Mouse (Mus musculus): ENCODE measurements at regions not wholly inside any gene's neighbourhood (a gene's known extent, or its start where the extent isn't known, plus 50 kb on each side); places are given as distances from the start of the nearest gene placed in this dataset.

DNA sequence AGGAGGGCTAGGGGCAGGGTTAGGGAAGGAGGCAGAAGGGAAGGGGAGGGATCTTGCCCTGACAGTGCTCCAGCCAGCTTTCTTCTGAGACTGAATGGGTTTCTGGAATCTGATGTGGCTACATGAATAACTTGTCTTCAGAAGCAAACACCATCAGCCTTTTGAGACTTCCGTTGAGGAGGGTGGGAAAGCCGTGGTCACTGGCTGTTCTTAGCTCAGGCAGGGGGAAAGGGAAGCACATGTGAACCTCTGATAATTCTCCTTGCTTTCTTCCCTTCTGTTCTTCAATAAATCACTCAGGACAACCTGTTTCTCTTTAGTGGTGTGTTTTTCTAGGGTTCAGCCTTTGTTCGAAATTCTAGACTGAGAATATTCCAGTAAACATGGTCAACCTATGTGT is 148.9 kb downstream of the Bcl11a start:
- no peak for DNase-seq (ENCODE audit: low spot score)
- Histone ChIP-seq H3K9me3 (no peaks in the 10 kb centered on the region), H3K36me3 (replicated peaks) (no peaks in the 10 kb centered on the region), H3K4me3 (no peak overlapping the region), H3K27me3 (replicated peaks; ENCODE audit: low read depth, poor library complexity, severe bottlenecking) (0 out of 2 replicates have a peak, but pooled peaks cover 6% of the 10 kb centered on the region), H3K27ac (replicated peaks) (no peak overlapping the region), H3K4me1 (0 out of 2 replicates have a peak, but pooled peaks cover 3% of the 10 kb centered on the region)
- WGBS, result 86% methylated on average over 3 of the region's 3 CpGs

GRCm38 (mm10) chr11:24233376-24233775 is 155.5 kb downstream of the Bcl11a start:
- Histone ChIP-seq H3K9me3 (no peaks in the 10 kb centered on the region), H3K4me1 (peaks cover 33% of the 10 kb centered on the region), H3K4me3 (no peak overlapping the region), H3K27me3 (replicated peaks; ENCODE audit: low read depth, poor library complexity, severe bottlenecking) (no peaks in the 10 kb centered on the region), H3K27ac (replicated peaks) (no peak overlapping the region), H3K36me3 (replicated peaks) (no peaks in the 10 kb centered on the region)
- WGBS, result 80% methylated on average over 11 of the region's 11 CpGs
- no peak for DNase-seq (ENCODE audit: low spot score)

- Histone ChIP-seq H3K27ac (replicated peaks) (peak overlapping the region; percentile 59; the same call in 1 of the 2 replicates), H3K36me3 (replicated peaks) (no peaks in the 10 kb centered on the region), H3K27me3 (replicated peaks; ENCODE audit: low read depth, poor library complexity, severe bottlenecking) (no peaks in the 10 kb centered on the region), H3K4me1 (peaks cover 33% of the 10 kb centered on the region), H3K9me3 (no peaks in the 10 kb centered on the region), H3K4me3 (no peak overlapping the region)
- WGBS, result 31% methylated on average over 9 of the region's 9 CpGs
- DNase-seq (ENCODE audit: low spot score), result peak; percentile 54
These were observed 156.0 kb downstream of the Bcl11a start for GRCm38 (mm10) chr11:24233821-24234220.

GRCm38 (mm10) chr11:24234422-24234821 is 156.6 kb downstream of the Bcl11a start:
- peak overlapping the region; percentile 40; the same call in 1 of the 2 replicates for H3K27ac ChIP-seq (replicated peaks)
- 48% methylated on average over 3 of the region's 3 CpGs for WGBS
- H3K27me3 ChIP-seq (replicated peaks; ENCODE audit: low read depth, poor library complexity, severe bottlenecking), result no peaks in the 10 kb centered on the region
- peaks cover 33% of the 10 kb centered on the region for H3K4me1 ChIP-seq
- H3K36me3 ChIP-seq (replicated peaks), result no peaks in the 10 kb centered on the region
- DNase-seq (ENCODE audit: low spot score), result no peak
- H3K9me3 ChIP-seq, result no peaks in the 10 kb centered on the region
- no peak overlapping the region for H3K4me3 ChIP-seq

DNA sequence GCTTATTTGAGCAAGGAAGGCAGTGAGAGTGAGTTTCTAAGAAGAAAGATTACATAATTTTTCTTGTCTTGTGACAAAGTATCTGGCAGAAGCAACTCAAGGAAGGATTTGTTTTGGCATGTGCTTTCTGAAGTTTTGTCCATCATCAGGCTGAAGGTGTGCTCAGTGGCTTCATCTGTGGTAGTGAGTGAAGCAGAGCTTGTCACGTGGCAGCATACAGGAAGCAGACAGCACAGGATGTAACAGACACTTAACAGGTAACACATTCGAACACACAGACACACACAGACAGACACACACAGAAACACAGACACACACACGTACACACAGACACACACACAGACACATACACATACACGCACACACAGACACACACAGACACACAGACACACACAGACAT is 157.5 kb downstream of the Bcl11a start:
- no peaks in the 10 kb centered on the region for H3K36me3 ChIP-seq (replicated peaks)
- no peaks in the 10 kb centered on the region for H3K27me3 ChIP-seq (replicated peaks; ENCODE audit: low read depth, poor library complexity, severe bottlenecking)
- no peaks in the 10 kb centered on the region for H3K9me3 ChIP-seq
- H3K4me1 ChIP-seq, result peaks cover 33% of the 10 kb centered on the region
- no peak overlapping the region for H3K27ac ChIP-seq (replicated peaks)
- 90% methylated on average over 4 of the region's 4 CpGs for WGBS
- DNase-seq (ENCODE audit: low spot score), result no peak
- no peak overlapping the region for H3K4me3 ChIP-seq

DNA sequence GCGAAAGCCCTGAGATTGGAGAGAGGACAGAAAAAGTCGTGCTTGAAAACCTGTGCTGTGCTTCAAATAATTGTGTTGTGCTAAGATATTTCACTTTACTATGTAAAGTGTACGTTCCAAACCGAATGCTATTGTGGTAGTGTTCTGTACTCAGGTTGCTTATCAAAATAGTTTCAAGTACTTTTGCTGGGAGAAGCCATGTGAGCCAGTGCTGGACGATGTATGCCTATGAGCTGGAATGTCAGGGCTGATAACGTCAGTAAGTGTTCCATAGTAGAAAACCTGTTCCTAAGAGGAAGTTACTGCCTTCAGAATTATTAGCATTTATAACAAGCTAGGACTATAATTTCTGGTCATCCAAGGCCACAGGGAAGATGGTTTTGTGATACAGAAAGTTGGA is 161.8 kb downstream of the Bcl11a start:
- H3K4me1 ChIP-seq, result peaks cover 30% of the 10 kb centered on the region
- H3K27me3 ChIP-seq (replicated peaks; ENCODE audit: low read depth, poor library complexity, severe bottlenecking), result no peaks in the 10 kb centered on the region
- no peak overlapping the region for H3K27ac ChIP-seq (replicated peaks)
- WGBS, result 88% methylated on average over 6 of the region's 6 CpGs
- no peak for DNase-seq (ENCODE audit: low spot score)
- no peaks in the 10 kb centered on the region for H3K9me3 ChIP-seq
- no peaks in the 10 kb centered on the region for H3K36me3 ChIP-seq (replicated peaks)
- no peak overlapping the region for H3K4me3 ChIP-seq

- no peaks in the 10 kb centered on the region for H3K27me3 ChIP-seq (replicated peaks; ENCODE audit: low read depth, poor library complexity, severe bottlenecking)
- no peak overlapping the region for H3K27ac ChIP-seq (replicated peaks)
- H3K9me3 ChIP-seq, result no peaks in the 10 kb centered on the region; the same call in 1 of the 2 replicates
- WGBS, result 86% methylated on average over 4 of the region's 4 CpGs
- H3K4me1 ChIP-seq, result peaks cover 15% of the 10 kb centered on the region
- H3K4me3 ChIP-seq, result no peak overlapping the region
- DNase-seq (ENCODE audit: low spot score), result no peak
- no peaks in the 10 kb centered on the region for H3K36me3 ChIP-seq (replicated peaks)
These were observed 164.2 kb downstream of the Bcl11a start for GRCm38 (mm10) chr11:24242096-24242495.

DNA sequence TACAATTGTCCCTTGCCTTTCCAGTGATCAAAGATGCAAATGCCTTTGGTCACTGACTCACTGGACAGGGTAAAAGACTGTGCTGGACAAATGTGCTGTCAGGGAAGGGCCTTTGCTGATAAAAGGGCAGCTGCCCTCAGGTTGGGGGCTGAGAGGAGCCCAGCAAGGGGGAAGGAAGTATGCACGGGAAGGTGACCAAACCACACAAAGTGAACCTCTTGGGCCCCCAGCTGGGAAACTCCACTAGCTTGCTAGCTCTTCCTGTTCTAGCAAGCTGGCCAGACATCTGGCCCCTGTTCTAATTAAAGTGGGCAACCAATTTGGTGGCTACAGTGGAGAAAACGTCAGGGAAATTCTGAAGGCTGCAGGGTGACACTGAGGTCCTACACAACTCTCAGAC is 165.0 kb downstream of the Bcl11a start:
- DNase-seq (ENCODE audit: low spot score), result no peak
- peak overlapping the region; percentile 44 for H3K27ac ChIP-seq (replicated peaks)
- H3K36me3 ChIP-seq (replicated peaks), result no peaks in the 10 kb centered on the region
- WGBS, result 14% methylated on average over 2 of the region's 2 CpGs
- no peaks in the 10 kb centered on the region; the same call in 1 of the 2 replicates for H3K9me3 ChIP-seq
- H3K4me3 ChIP-seq, result no peak overlapping the region
- H3K4me1 ChIP-seq, result peaks cover 12% of the 10 kb centered on the region
- no peaks in the 10 kb centered on the region for H3K27me3 ChIP-seq (replicated peaks; ENCODE audit: low read depth, poor library complexity, severe bottlenecking)

DNA sequence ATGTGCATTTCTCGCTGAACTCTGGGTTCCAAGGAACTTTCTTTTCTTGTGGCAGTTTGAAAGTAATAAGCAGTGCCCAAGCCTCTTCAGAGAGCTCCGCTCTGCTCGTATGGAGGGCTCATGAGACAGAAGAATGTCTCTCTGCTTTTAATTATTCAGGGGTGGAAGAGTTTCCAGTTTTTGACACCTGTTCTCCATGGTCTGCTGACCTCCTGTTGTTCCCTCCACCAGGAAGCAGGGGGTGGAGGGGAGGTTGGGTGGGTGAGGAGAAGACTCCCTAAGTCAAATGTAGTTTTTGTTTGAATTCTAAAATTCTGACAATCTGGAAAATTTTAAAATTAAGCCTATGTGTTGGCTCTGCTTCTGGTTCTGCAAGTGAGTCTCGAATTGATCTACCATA is 167.5 kb downstream of the Bcl11a start:
- Histone ChIP-seq H3K4me3 (no peak overlapping the region), H3K27ac (replicated peaks) (no peak overlapping the region), H3K9me3 (no peaks in the 10 kb centered on the region; the same call in 1 of the 2 replicates), H3K36me3 (replicated peaks) (no peaks in the 10 kb centered on the region), H3K4me1 (peaks cover 30% of the 10 kb centered on the region), H3K27me3 (replicated peaks; ENCODE audit: low read depth, poor library complexity, severe bottlenecking) (no peaks in the 10 kb centered on the region)
- DNase-seq (ENCODE audit: low spot score), result no peak
- WGBS, result 80% methylated on average over 4 of the region's 4 CpGs

DNA sequence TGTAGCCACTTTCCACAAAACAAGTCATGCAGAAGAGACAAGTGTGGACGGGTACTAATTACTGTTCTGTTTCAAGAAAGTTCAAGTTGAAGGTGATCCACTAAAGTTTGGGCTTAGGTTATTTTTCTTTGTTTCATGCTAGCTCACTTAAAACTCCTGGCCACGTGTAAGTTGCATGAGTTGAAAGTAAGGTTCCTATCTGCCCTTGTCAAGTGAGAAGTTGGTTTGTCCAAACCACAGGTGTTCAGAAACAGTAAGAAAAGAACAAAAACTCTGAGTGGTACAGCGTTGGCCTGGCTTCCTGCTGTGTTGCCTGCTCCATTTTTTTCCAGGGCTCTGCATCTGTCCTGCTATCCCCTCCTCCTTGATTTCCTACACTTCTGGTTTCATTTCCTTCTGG is 168.5 kb downstream of the Bcl11a start:
- H3K27ac ChIP-seq (replicated peaks), result no peak overlapping the region

DNA sequence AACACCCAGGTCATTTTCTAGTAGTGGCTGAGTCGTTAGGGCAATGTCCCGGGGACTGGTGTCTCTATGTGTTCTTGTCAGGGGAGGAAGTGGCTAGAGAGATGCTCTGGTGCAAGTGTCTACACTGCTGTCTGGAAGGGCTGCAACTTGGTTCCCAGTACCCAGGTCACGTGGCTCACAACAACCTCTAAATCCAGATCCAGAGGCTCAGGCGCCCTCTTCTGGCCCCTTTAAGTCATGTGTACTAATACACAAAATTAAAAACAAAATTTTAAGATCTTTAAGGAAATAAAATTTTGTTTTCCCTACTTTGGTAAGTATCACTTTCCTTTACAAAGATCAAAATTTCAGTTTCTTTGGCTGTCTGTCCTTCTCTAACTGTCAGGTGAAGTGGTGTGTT is 169.4 kb downstream of the Bcl11a start:
- no peak overlapping the region for H3K4me3 ChIP-seq
- DNase-seq (ENCODE audit: low spot score), result no peak
- H3K27ac ChIP-seq (replicated peaks), result no peak overlapping the region
- WGBS, result 90% methylated on average over 4 of the region's 4 CpGs
- peaks cover 34% of the 10 kb centered on the region for H3K4me1 ChIP-seq
- no peaks in the 10 kb centered on the region for H3K27me3 ChIP-seq (replicated peaks; ENCODE audit: low read depth, poor library complexity, severe bottlenecking)
- H3K9me3 ChIP-seq, result no peaks in the 10 kb centered on the region; the same call in 1 of the 2 replicates
- H3K36me3 ChIP-seq (replicated peaks), result no peaks in the 10 kb centered on the region

More for the DNA sequence above, 168.5 kb downstream of the Bcl11a start:
- 79% methylated on average over 3 of the region's 3 CpGs for WGBS
- Histone ChIP-seq H3K9me3 (no peaks in the 10 kb centered on the region; the same call in 1 of the 2 replicates), H3K4me1 (peaks cover 34% of the 10 kb centered on the region), H3K36me3 (replicated peaks) (no peaks in the 10 kb centered on the region), H3K27me3 (replicated peaks; ENCODE audit: low read depth, poor library complexity, severe bottlenecking) (no peaks in the 10 kb centered on the region), H3K4me3 (no peak overlapping the region)
- no peak for DNase-seq (ENCODE audit: low spot score)

DNA sequence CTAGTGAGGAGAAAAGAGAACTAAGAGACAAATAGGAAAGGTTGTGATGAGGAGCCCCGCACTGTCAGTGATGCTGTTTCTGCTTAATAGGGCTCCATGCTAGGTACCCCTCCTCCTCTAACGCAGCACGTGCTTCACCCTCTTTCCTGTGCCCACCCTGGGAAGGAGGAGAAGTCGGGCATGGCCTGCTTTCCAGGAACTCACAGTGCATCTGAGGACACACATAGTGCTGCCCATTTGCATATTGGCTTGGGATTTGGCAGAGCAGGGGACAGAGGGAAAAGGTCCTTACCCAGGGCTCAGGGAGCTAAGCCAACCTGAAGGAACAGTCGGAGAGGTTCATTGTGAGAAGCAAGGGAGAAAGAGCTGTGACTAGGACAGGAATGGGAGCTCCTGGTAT is 173.7 kb downstream of the Bcl11a start:
- Histone ChIP-seq H3K36me3 (replicated peaks) (no peaks in the 10 kb centered on the region), H3K27me3 (replicated peaks; ENCODE audit: low read depth, poor library complexity, severe bottlenecking) (no peaks in the 10 kb centered on the region), H3K27ac (replicated peaks) (no peak overlapping the region), H3K4me3 (no peak overlapping the region), H3K4me1 (peaks cover 28% of the 10 kb centered on the region), H3K9me3 (no peaks in the 10 kb centered on the region; the same call in 1 of the 2 replicates)
- 60% methylated on average over 5 of the region's 5 CpGs for WGBS
- no peak for DNase-seq (ENCODE audit: low spot score)

DNA sequence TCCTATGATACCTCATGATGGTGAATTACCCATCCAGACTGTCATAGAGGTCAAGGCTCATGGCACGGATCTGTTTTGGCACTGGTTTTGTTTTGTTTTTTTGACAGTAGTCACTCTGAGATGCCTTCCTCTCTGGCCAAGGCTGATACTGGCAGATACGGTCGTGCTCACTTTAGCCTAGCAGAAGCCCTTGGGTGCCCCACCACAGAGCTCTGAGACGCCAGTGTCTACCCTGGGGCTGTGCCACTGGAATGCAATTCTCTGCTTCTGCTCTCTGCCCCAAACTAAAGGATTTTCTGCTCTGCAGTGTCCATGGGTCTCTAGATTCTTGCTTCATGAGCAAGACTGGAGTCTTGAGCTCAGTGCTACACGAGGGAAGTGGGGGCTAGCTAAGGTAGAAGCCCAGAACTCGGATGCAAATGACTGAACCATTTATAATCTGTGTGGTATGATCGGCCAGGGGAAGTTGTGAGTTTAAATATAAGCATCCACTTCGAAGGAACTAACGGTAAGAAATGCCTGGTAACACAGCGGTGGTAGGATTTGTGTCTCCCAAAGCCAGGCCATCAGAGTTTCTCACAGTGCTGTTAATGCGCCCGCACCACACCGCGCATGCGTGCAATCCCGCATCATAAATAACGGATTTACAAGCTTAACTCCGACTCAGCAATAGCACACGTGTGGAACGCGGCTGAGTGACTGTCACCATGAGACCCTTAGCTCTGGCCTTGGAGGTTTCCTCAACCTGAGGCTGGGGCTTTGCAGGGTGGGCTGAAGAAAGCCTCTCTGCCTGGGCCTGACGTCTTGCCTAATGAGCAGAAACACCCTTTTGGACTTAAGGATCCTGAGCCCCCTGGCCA is 177.6 kb downstream of the Bcl11a start:
- Histone ChIP-seq H3K4me1 (peaks cover 10% of the 10 kb centered on the region), H3K27me3 (replicated peaks; ENCODE audit: low read depth, poor library complexity, severe bottlenecking) (no peaks in the 10 kb centered on the region), H3K27ac (replicated peaks) (no peak overlapping the region), H3K9me3 (no peaks in the 10 kb centered on the region), H3K4me3 (no peak overlapping the region), H3K36me3 (replicated peaks) (no peaks in the 10 kb centered on the region)
- WGBS, result 88% methylated on average over 22 of the region's 22 CpGs
- no peak for DNase-seq (ENCODE audit: low spot score)

All from embryonic facial prominence, embryonic 10.5 days (tissue).